Mouse (Mus musculus) E14TG2a.4 (cell line): ENCODE measurements around the gene Cdh20.

Experiments
- CTCF ChIP-seq: conservative IDR thresholded peaks from 2 replicates; pipeline ENCODE4 v1.5.1; 2014; ENCODE audit warnings: low read length
- NANOG ChIP-seq: IDR thresholded peaks from 2 replicates; pipeline ENCODE4 v1.6.1; 2014; ENCODE audit warnings: borderline replicate concordance, low read length, mixed read lengths
- POU5F1 ChIP-seq: IDR thresholded peaks from 2 replicates; pipeline ENCODE4 v1.6.1; 2014; ENCODE audit warnings: low read length, borderline replicate concordance

- TF ChIP-seq CTCF (no peak), NANOG (no peak), POU5F1 (no peak)
These were observed 49.2 kb downstream of the Cdh20 start for GRCm38 (mm10) chr1:104817510-104817909.
